Mouse (Mus musculus) common myeloid progenitor, adult 5-6 weeks (primary cell): ENCODE data around the gene Cp. TPM values are rescaled to one million over a fixed set of nuclear protein-coding genes. Genes with fewer than 3 reads are reported as not detected.
A peak's percentile ranks its signal among the peaks of the same experiment; 100 is the strongest.

Source experiments
- ATAC-seq: replicated peaks from 2 replicates; pipeline ENCODE4 v1.8.0; 2016; ENCODE audit warnings: low read depth, mild to moderate bottlenecking, moderate TSS enrichment, inconsistent platforms; ENCODE audit not compliant: poor library complexity, severe bottlenecking
- total RNA-seq: library from RNA; stranded (forward); fragments of 200-1000, 187-1606 nt; gene quantifications from 2 replicates; pipeline ENCODE4 v1.2.3, GENCODE M21; 2017

Gene Cp
- total RNA-seq, 1 experiment from 2014 or later: 0.05 TPM

- peak; percentile 100 for ATAC-seq
Observed at GRCm38 (mm10) chr3:20057306-20058196, 100.7 kb downstream of the Cp start, which contains the start of gene Hltf. Hltf (plus strand) TSS chr3:20057811.

GRCm38 (mm10) chr3:20058197-20058541 lies 101.3 kb downstream of the Cp start:
- ATAC-seq: no peak

Other genes with a start within 250 kb of the Cp start
- 23.5 and 29.4 TPM in 2 replicates for gene Hps3, start 78.3 kb downstream of the Cp start, total RNA-seq
- 39.1 and 44.2 TPM in 2 replicates for gene Hltf, start 100.8 kb downstream of the Cp start, total RNA-seq
- gene Gyg, start 198.3 kb downstream of the Cp start, total RNA-seq: 23.8 and 34.1 TPM in 2 replicates